Mouse (Mus musculus) liver, embryonic 14.5 days (tissue): ENCODE measurements at regions not wholly inside any gene's neighbourhood (a gene's known extent, or its start where the extent isn't known, plus 50 kb on each side); places are given as distances from the start of the nearest gene placed in this dataset.

ENCODE experiments used
- CTCF ChIP-seq: IDR thresholded peaks from 2 replicates; pipeline ENCODE4 v1.5.1; 2016; ENCODE audit warnings: antibody characterized with exemption, low read depth, control low read depth
- EP300 ChIP-seq: IDR thresholded peaks from 2 replicates; pipeline ENCODE4 v1.6.1; 2016; ENCODE audit warnings: antibody characterized with exemption, low read depth

DNA sequence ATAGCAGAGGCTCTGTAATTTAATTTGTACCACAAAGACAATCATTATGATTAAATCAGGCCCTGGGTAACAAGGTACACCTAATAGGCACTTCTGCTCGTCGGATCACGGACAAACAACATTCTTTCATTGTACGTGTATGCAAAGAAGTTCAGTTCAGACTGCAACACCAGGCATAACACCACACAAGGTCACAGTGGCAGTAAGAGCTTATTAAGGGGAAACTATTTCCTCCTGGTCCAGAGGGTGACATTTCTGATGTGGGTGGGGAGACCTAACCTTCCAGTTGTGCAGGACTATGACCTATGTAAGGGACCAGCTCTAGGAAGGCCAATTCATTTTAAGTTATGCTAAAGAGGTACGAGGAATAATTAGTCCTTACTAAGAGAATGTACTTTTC, 225.0 kb upstream of the Gm9747 start:
- TF ChIP-seq EP300 = no peak
- no peak for TF ChIP-seq CTCF
